Mouse (Mus musculus): Measurements from ENCODE around the gene Tbx18. TPM values are rescaled to one million over a fixed set of nuclear protein-coding genes. Genes with fewer than 3 reads are reported as not detected.
A peak's percentile ranks its signal among the peaks of the same experiment; 100 is the strongest.

The Tbx18 gene
- polyA plus RNA-seq, 1 experiment from 2014 or later = 3.9 TPM

- Histone ChIP-seq H3K9ac (replicated peaks; ENCODE audit: low read length) (no peak overlapping the region), H3K27me3 (ENCODE audit: control insufficient read depth, insufficient read depth, low read length) (peaks cover 47% of the 10 kb centered on the region), H3K4me1 (ENCODE audit: control insufficient read depth, insufficient read depth, low read length) (peaks cover 4% of the 10 kb centered on the region), H3K36me3 (replicated peaks; ENCODE audit: control insufficient read depth, insufficient read depth, low read depth, low read length) (no peaks in the 10 kb centered on the region), H3K27ac (replicated peaks; ENCODE audit: low read depth, low read length) (no peak overlapping the region), H3K9me3 (replicated peaks; ENCODE audit: control insufficient read depth, low read length) (no peaks in the 10 kb centered on the region), H3K4me3 (ENCODE audit: low read depth, low read length) (no peak overlapping the region), H3K4me2 (ENCODE audit: low read depth, low read length) (peak overlapping the region; percentile 11; the same call in 1 of the 2 replicates)
- no peak for ATAC-seq (replicated peaks; ENCODE audit: insufficient number of reproducible peaks, low FRiP score, low TSS enrichment, low read depth)
- under 1% methylated on average over 39 of the region's 39 CpGs for WGBS
- DNase-seq (ENCODE audit: low spot score) = peak; percentile 32
Observed at GRCm38 (mm10) chr9:87738766-87739542, 7.9 kb upstream of the Tbx18 start.

- no peak overlapping the region for H3K4me3 ChIP-seq (ENCODE audit: low read depth, low read length)
- DNase-seq (ENCODE audit: low spot score) (peak; percentile 20), ATAC-seq (replicated peaks; ENCODE audit: insufficient number of reproducible peaks, low FRiP score, low TSS enrichment, low read depth) (no peak)
- no peaks in the 10 kb centered on the region for H3K9me3 ChIP-seq (replicated peaks; ENCODE audit: control insufficient read depth, low read length)
- peaks cover 4% of the 10 kb centered on the region for H3K4me1 ChIP-seq (ENCODE audit: control insufficient read depth, insufficient read depth, low read length)
- no peak overlapping the region for H3K4me2 ChIP-seq (ENCODE audit: low read depth, low read length)
- H3K36me3 ChIP-seq (replicated peaks; ENCODE audit: control insufficient read depth, insufficient read depth, low read depth, low read length) = no peaks in the 10 kb centered on the region
- peaks cover 53% of the 10 kb centered on the region for H3K27me3 ChIP-seq (ENCODE audit: control insufficient read depth, insufficient read depth, low read length)
- no peak overlapping the region for H3K9ac ChIP-seq (replicated peaks; ENCODE audit: low read length)
- no peak overlapping the region for H3K27ac ChIP-seq (replicated peaks; ENCODE audit: low read depth, low read length)
- under 1% methylated on average over 13 of the region's 13 CpGs for WGBS
Observed at GRCm38 (mm10) chr9:87738123-87738522, 7.1 kb upstream of the Tbx18 start.

GRCm38 (mm10) chr9:87737271-87737670 lies 6.2 kb upstream of the Tbx18 start:
- 4% methylated on average over 4 of the region's 4 CpGs for WGBS
- Histone ChIP-seq H3K36me3 (replicated peaks; ENCODE audit: control insufficient read depth, insufficient read depth, low read depth, low read length) (no peaks in the 10 kb centered on the region), H3K27ac (replicated peaks; ENCODE audit: low read depth, low read length) (no peak overlapping the region), H3K4me2 (ENCODE audit: low read depth, low read length) (no peak overlapping the region), H3K27me3 (ENCODE audit: control insufficient read depth, insufficient read depth, low read length) (peaks cover 61% of the 10 kb centered on the region), H3K9ac (replicated peaks; ENCODE audit: low read length) (no peak overlapping the region), H3K9me3 (replicated peaks; ENCODE audit: control insufficient read depth, low read length) (no peaks in the 10 kb centered on the region), H3K4me3 (ENCODE audit: low read depth, low read length) (no peak overlapping the region), H3K4me1 (ENCODE audit: control insufficient read depth, insufficient read depth, low read length) (peaks cover 4% of the 10 kb centered on the region)
- DNase-seq (ENCODE audit: low spot score) (peak; percentile 9), ATAC-seq (replicated peaks; ENCODE audit: insufficient number of reproducible peaks, low FRiP score, low TSS enrichment, low read depth) (no peak)

GRCm38 (mm10) chr9:87735046-87735445 lies 4.0 kb upstream of the Tbx18 start:
- Histone ChIP-seq H3K36me3 (replicated peaks; ENCODE audit: control insufficient read depth, insufficient read depth, low read depth, low read length) (no peaks in the 10 kb centered on the region), H3K4me3 (ENCODE audit: low read depth, low read length) (no peak overlapping the region), H3K9ac (replicated peaks; ENCODE audit: low read length) (no peak overlapping the region), H3K4me2 (ENCODE audit: low read depth, low read length) (no peak overlapping the region), H3K27me3 (ENCODE audit: control insufficient read depth, insufficient read depth, low read length) (peaks cover 66% of the 10 kb centered on the region), H3K27ac (replicated peaks; ENCODE audit: low read depth, low read length) (no peak overlapping the region), H3K4me1 (ENCODE audit: control insufficient read depth, insufficient read depth, low read length) (peaks cover 2% of the 10 kb centered on the region), H3K9me3 (replicated peaks; ENCODE audit: control insufficient read depth, low read length) (no peaks in the 10 kb centered on the region)
- 3% methylated on average over 8 of the region's 9 CpGs for WGBS
- DNase-seq (ENCODE audit: low spot score) (no peak), ATAC-seq (replicated peaks; ENCODE audit: insufficient number of reproducible peaks, low FRiP score, low TSS enrichment, low read depth) (no peak)

DNA sequence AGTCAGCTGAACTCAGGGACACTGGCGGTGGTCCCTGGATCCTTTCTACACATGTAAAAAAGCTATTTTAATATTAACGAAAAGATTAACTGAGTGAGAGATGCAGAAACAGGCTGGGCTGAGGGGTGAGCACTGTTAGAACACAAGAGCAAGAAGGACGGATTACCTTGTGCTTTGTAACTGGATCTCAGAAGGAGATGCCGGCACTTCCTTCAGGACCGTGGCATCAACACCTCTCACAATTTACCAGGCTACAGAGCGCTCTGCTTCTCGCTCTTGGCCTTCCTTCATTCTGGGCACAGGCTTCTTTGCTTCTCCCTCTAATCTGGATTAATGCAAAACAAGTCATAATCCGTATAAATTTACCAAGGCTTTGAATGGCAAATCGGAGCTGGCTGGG lies 3.6 kb upstream of the Tbx18 start:
- no peaks in the 10 kb centered on the region for H3K9me3 ChIP-seq (replicated peaks; ENCODE audit: control insufficient read depth, low read length)
- H3K27me3 ChIP-seq (ENCODE audit: control insufficient read depth, insufficient read depth, low read length) = peaks cover 63% of the 10 kb centered on the region
- WGBS = 1% methylated on average over 9 of the region's 9 CpGs
- no peak overlapping the region for H3K4me2 ChIP-seq (ENCODE audit: low read depth, low read length)
- DNase-seq (ENCODE audit: low spot score) (peak; percentile 13), ATAC-seq (replicated peaks; ENCODE audit: insufficient number of reproducible peaks, low FRiP score, low TSS enrichment, low read depth) (no peak)
- H3K9ac ChIP-seq (replicated peaks; ENCODE audit: low read length) = no peak overlapping the region
- H3K4me1 ChIP-seq (ENCODE audit: control insufficient read depth, insufficient read depth, low read length) = peaks cover 3% of the 10 kb centered on the region
- no peak overlapping the region for H3K27ac ChIP-seq (replicated peaks; ENCODE audit: low read depth, low read length)
- H3K36me3 ChIP-seq (replicated peaks; ENCODE audit: control insufficient read depth, insufficient read depth, low read depth, low read length) = no peaks in the 10 kb centered on the region
- H3K4me3 ChIP-seq (ENCODE audit: low read depth, low read length) = no peak overlapping the region

DNA sequence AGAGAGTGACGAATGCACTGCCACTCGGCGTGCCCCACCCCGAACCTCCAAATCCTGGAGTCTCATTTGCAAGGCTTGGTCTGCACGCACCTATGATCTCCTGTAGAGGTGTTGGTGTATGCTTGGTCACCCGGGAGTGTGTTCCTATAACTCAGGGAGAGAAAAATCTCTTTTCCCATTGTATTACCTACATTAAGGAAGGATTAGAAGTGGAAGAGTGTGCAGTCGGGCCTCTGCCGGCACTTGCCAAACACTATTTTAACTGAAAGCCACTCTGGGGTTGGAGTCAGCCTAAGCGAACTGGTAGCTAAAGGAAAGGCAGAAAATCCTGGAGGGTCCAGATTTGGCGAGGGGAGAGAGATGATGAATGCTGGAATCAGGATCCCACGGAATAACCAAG lies 2.7 kb upstream of the Tbx18 start:
- Histone ChIP-seq H3K4me1 (ENCODE audit: control insufficient read depth, insufficient read depth, low read length) (peaks cover 3% of the 10 kb centered on the region), H3K36me3 (replicated peaks; ENCODE audit: control insufficient read depth, insufficient read depth, low read depth, low read length) (no peaks in the 10 kb centered on the region), H3K9me3 (replicated peaks; ENCODE audit: control insufficient read depth, low read length) (no peaks in the 10 kb centered on the region), H3K4me2 (ENCODE audit: low read depth, low read length) (no peak overlapping the region), H3K27ac (replicated peaks; ENCODE audit: low read depth, low read length) (no peak overlapping the region), H3K27me3 (ENCODE audit: control insufficient read depth, insufficient read depth, low read length) (peaks cover 58% of the 10 kb centered on the region), H3K9ac (replicated peaks; ENCODE audit: low read length) (no peak overlapping the region), H3K4me3 (ENCODE audit: low read depth, low read length) (no peak overlapping the region)
- ATAC-seq (replicated peaks; ENCODE audit: insufficient number of reproducible peaks, low FRiP score, low TSS enrichment, low read depth) (no peak), DNase-seq (ENCODE audit: low spot score) (peak; percentile 28)
- 2% methylated on average over 11 of the region's 11 CpGs for WGBS

GRCm38 (mm10) chr9:87733236-87733630 lies 2.2 kb upstream of the Tbx18 start:
- no peak overlapping the region for H3K4me3 ChIP-seq (ENCODE audit: low read depth, low read length)
- H3K4me1 ChIP-seq (ENCODE audit: control insufficient read depth, insufficient read depth, low read length) = peaks cover 3% of the 10 kb centered on the region
- H3K27ac ChIP-seq (replicated peaks; ENCODE audit: low read depth, low read length) = no peak overlapping the region
- 2% methylated on average over 11 of the region's 11 CpGs for WGBS
- DNase-seq (ENCODE audit: low spot score) (peak; percentile 24), ATAC-seq (replicated peaks; ENCODE audit: insufficient number of reproducible peaks, low FRiP score, low TSS enrichment, low read depth) (no peak)
- no peaks in the 10 kb centered on the region for H3K9me3 ChIP-seq (replicated peaks; ENCODE audit: control insufficient read depth, low read length)
- H3K36me3 ChIP-seq (replicated peaks; ENCODE audit: control insufficient read depth, insufficient read depth, low read depth, low read length) = no peaks in the 10 kb centered on the region
- peaks cover 57% of the 10 kb centered on the region for H3K27me3 ChIP-seq (ENCODE audit: control insufficient read depth, insufficient read depth, low read length)
- no peak overlapping the region for H3K9ac ChIP-seq (replicated peaks; ENCODE audit: low read length)
- H3K4me2 ChIP-seq (ENCODE audit: low read depth, low read length) = no peak overlapping the region; the same call in 1 of the 2 replicates

DNA sequence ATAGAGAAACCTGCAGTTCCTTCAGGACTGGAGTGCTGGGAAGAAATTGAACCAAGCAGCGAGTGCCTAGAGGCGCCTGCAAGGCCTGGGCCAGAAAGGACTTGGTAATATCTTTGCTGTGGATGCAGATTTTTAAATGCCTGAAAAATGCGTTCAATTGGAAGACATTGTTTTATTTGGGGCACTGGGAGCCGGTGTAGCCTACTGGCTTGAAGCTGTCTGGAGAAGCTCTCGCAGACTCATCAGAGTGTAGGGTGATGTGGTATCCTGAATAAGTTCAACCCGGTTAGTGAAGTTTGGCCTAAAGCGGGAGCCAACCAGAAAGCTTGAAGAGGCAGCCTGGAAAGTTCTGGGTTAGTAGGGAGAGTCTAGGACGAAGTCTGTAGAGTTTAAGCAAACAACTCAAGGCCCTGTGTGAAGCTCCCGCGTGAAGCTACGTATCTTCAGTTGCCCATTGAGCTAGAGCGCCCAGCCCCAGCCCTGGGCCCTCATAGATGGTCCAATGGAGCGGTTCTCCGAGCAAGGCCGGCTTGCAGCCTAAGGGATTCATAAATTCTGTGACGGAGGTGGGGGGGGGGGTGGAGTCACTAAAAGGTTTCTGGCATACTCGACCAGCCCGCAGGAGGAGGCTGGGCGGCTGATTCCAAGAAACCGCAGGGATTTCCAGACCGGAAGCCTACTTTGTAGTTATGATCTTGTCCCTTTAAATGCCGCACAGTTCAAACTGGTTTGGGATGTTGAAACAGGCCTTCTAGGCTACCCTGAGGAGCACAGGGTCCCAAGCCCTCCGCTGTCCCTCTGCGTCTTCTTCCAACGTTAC lies 1.6 kb upstream of the Tbx18 start:
- DNase-seq (ENCODE audit: low spot score) = peak; percentile 11
- Histone ChIP-seq H3K4me3 (ENCODE audit: low read depth, low read length) (no peak overlapping the region), H3K27ac (replicated peaks; ENCODE audit: low read depth, low read length) (no peak overlapping the region), H3K36me3 (replicated peaks; ENCODE audit: control insufficient read depth, insufficient read depth, low read depth, low read length) (no peaks in the 10 kb centered on the region), H3K4me2 (ENCODE audit: low read depth, low read length) (no peak overlapping the region; the same call in 1 of the 2 replicates), H3K27me3 (ENCODE audit: control insufficient read depth, insufficient read depth, low read length) (peaks cover 51% of the 10 kb centered on the region), H3K9ac (replicated peaks; ENCODE audit: low read length) (no peak overlapping the region), H3K9me3 (replicated peaks; ENCODE audit: control insufficient read depth, low read length) (no peaks in the 10 kb centered on the region), H3K4me1 (ENCODE audit: control insufficient read depth, insufficient read depth, low read length) (peaks cover 3% of the 10 kb centered on the region)
- ATAC-seq (replicated peaks; ENCODE audit: insufficient number of reproducible peaks, low FRiP score, low TSS enrichment, low read depth) = no peak
- 1% methylated on average over 25 of the region's 25 CpGs for WGBS

Measured in embryonic facial prominence, embryonic 11.5 days (tissue).